Mouse (Mus musculus) neural tube, embryonic 11.5 days (tissue): ENCODE data around the gene Pqlc2. TPM values are rescaled to one million over a fixed set of nuclear protein-coding genes. Genes with fewer than 3 reads are reported as not detected.

Experiments
- ATAC-seq: fragments of 200-750 bp; cut with Nextera tagmentation; 2 replicates; pipeline ENCODE4 v1.8.0; 2017; ENCODE audit warnings: moderate number of reproducible peaks, mild to moderate bottlenecking, moderate TSS enrichment, moderate library complexity; ENCODE audit not compliant: insufficient read depth, low FRiP score, low TSS enrichment
- DNase-seq: peaks from one replicate; pipeline ENCODE4 v3.0.0-alpha.2; 2015; ENCODE audit warnings: low spot score
- H3K27ac ChIP-seq: fragments of 300-500 bp; sonication (generic); 2 replicates; pipeline ENCODE4 v1.5.1; 2014; ENCODE audit warnings: low read depth, mild to moderate bottlenecking, low read length
- H3K27me3 ChIP-seq: fragments of 300-500 bp; sonication (generic); 2 replicates; pipeline ENCODE4 v1.6.1; 2014; ENCODE audit warnings: mild to moderate bottlenecking, low read length, mixed read lengths; ENCODE audit not compliant: control insufficient read depth, insufficient read depth
- H3K36me3 ChIP-seq: fragments of 300-500 bp; sonication (generic); 2 replicates; pipeline ENCODE4 v1.6.1; 2014; ENCODE audit warnings: mild to moderate bottlenecking, low read length, moderate library complexity, mixed read lengths; ENCODE audit not compliant: control insufficient read depth, insufficient read depth
- H3K4me1 ChIP-seq: fragments of 300-500 bp; sonication (generic); 2 replicates; pipeline ENCODE4 v1.6.1; 2014; ENCODE audit warnings: low read length, mixed read lengths; ENCODE audit not compliant: control insufficient read depth, insufficient read depth
- H3K4me2 ChIP-seq: fragments of 300-500 bp; sonication (generic); 2 replicates; pipeline ENCODE4 v1.6.1; 2014; ENCODE audit warnings: low read depth, mild to moderate bottlenecking, moderate library complexity
- H3K4me3 ChIP-seq: fragments of 300-500 bp; sonication (generic); 2 replicates; pipeline ENCODE4 v1.5.1; 2014; ENCODE audit warnings: low read depth, low read length
- H3K9ac ChIP-seq: fragments of 300-500 bp; sonication (generic); 2 replicates; pipeline ENCODE4 v1.6.1; 2014; ENCODE audit warnings: mild to moderate bottlenecking, low read length
- H3K9me3 ChIP-seq: fragments of 300-500 bp; sonication (generic); 2 replicates; pipeline ENCODE4 v1.6.1; 2016; ENCODE audit warnings: low read length; ENCODE audit not compliant: control insufficient read depth
- WGBS: fragments of 180-500 bp; shearing (Covaris S2); extraction: QIAGEN DNeasy Blood & Tissue Kit; methylation state at CpG from one replicate; pipeline ENCODE4 v1.1.7; 2014; 5-methylcytosine and 5-hydroxymethylcytosine counted together
- polyA plus RNA-seq: library from polyadenylated mRNA; unstranded; fragments of >200 nt; fragmentation: Nextera tagmentation; extraction: Ambion mirVana; gene quantifications from 2 replicates; pipeline ENCODE4 v1.2.1, GENCODE M21; 2014

Pqlc2 gene
- 12.8 and 13.2 TPM in 2 replicates for polyA plus RNA-seq

- Histone ChIP-seq H3K27me3 (0 out of 2 replicates have a peak, but pooled peaks cover 2% of the 10 kb centered on the region), H3K36me3 (peaks cover 3% of the 10 kb centered on the region; the same call in 1 of the 2 replicates), H3K9ac (peak within 1 kb of the TSS; percentile 88), H3K4me1 (peaks cover 5% of the 10 kb centered on the region; the same call in 1 of the 2 replicates), H3K4me2 (peak within 1 kb of the TSS; percentile 98), H3K4me3 (peak within 1 kb of the TSS; percentile 85), H3K9me3 (no peaks in the 10 kb centered on the region), H3K27ac (no peak within 1 kb of the TSS)
- under 1% methylated on average over 61 of the region's 63 CpGs for WGBS
- ATAC-seq: peak; percentile 84
- DNase-seq: peak; percentile 97
Measured at GRCm38 (mm10) chr4:139310171-139310898, at the start of gene Pqlc2, which contains the start of gene Akr7a5. Pqlc2 (minus strand) TSS chr4:139310708. Akr7a5 (plus strand) TSS chr4:139310744.

DNA sequence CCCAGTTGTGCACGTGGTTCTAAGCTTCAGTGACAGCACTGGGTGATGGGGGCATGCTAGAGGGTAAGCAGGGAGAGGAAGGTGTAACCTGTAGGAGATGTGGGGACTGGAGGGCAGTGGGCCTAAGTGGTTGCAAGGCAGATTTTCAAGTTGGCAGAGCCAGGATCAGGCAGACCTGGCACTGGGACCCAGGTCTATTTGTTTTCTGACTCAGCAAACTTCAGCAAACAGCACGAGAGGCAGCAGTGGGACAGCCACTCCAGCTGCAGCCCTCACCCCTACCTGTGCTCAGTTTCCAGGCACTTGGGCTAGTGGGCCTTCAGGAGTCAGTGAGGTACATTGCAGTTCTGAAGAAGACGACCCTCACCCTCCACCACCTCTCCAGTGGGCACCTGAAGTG lies 46.7 kb upstream of the Pqlc2 start:
- Histone ChIP-seq H3K9ac (no peak overlapping the region), H3K27ac (no peak overlapping the region), H3K9me3 (no peaks in the 10 kb centered on the region), H3K4me2 (no peak overlapping the region), H3K36me3 (peaks cover 21% of the 10 kb centered on the region), H3K4me1 (peaks cover 5% of the 10 kb centered on the region; the same call in 1 of the 2 replicates), H3K27me3 (no peaks in the 10 kb centered on the region), H3K4me3 (no peak overlapping the region)
- ATAC-seq (no peak), DNase-seq (no peak)
- WGBS: 95% methylated on average over 3 of the region's 3 CpGs

DNA sequence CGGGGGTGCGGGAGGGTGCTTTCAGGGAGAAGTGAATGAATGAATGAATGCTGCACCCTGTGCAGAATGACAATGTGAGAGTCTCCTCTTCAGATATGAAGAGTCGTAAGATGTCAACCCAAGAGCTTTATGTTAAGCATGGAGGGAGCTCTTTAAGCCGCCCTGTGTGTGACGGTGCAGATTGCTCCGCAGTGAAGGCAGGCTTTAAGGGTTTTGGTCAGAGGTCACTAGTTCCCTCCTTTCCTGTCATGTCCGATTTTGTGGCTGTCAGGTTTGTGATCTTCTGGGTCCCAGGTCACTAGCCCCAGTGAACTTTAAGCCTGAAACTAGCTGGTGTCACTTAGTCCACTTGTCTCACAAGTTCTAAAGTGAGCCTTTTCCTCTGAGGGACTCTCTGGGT lies 42.3 kb upstream of the Pqlc2 start:
- peaks cover 17% of the 10 kb centered on the region for H3K4me1 ChIP-seq
- under 1% methylated on average over 7 of the region's 7 CpGs for WGBS
- H3K9ac ChIP-seq: peak overlapping the region; percentile 92
- H3K4me3 ChIP-seq: peak overlapping the region; percentile 76
- no peak for DNase-seq
- no peaks in the 10 kb centered on the region for H3K9me3 ChIP-seq
- H3K4me2 ChIP-seq: peak overlapping the region; percentile 97
- peak; percentile 45 for ATAC-seq
- no peaks in the 10 kb centered on the region for H3K27me3 ChIP-seq
- H3K27ac ChIP-seq: peak overlapping the region; percentile 97
- peaks cover 23% of the 10 kb centered on the region for H3K36me3 ChIP-seq

GRCm38 (mm10) chr4:139351931-139352711 lies 41.6 kb upstream of the Pqlc2 start, which contains the start of the genes Mrto4, Emc1 and Ubr4:
Mrto4 (minus strand) TSS chr4:139352576.
Emc1 (plus strand) TSS chr4:139352587.
Ubr4 (plus strand) TSS chr4:139352609.
- Histone ChIP-seq H3K4me2 (peak within 1 kb of the TSS; percentile 97), H3K9me3 (no peaks in the 10 kb centered on the region), H3K9ac (peak within 1 kb of the TSS; percentile 92), H3K36me3 (peaks cover 19% of the 10 kb centered on the region), H3K27ac (peak within 1 kb of the TSS; percentile 97), H3K4me3 (peak within 1 kb of the TSS; percentile 76), H3K27me3 (no peaks in the 10 kb centered on the region), H3K4me1 (peaks cover 17% of the 10 kb centered on the region)
- DNase-seq: peak; percentile 89
- WGBS: under 1% methylated on average over 61 of the region's 64 CpGs
- ATAC-seq: peak; percentile 92

GRCm38 (mm10) chr4:139345416-139346019 lies 35.0 kb upstream of the Pqlc2 start:
- no peak overlapping the region for H3K4me2 ChIP-seq
- no peak overlapping the region for H3K27ac ChIP-seq
- H3K9ac ChIP-seq: no peak overlapping the region
- H3K4me3 ChIP-seq: no peak overlapping the region
- H3K9me3 ChIP-seq: no peaks in the 10 kb centered on the region
- DNase-seq (no peak), ATAC-seq (no peak)
- H3K36me3 ChIP-seq: peaks cover 11% of the 10 kb centered on the region
- WGBS: 77% methylated on average over 23 of the region's 23 CpGs
- peaks cover 1% of the 10 kb centered on the region for H3K4me1 ChIP-seq
- no peaks in the 10 kb centered on the region for H3K27me3 ChIP-seq

DNA sequence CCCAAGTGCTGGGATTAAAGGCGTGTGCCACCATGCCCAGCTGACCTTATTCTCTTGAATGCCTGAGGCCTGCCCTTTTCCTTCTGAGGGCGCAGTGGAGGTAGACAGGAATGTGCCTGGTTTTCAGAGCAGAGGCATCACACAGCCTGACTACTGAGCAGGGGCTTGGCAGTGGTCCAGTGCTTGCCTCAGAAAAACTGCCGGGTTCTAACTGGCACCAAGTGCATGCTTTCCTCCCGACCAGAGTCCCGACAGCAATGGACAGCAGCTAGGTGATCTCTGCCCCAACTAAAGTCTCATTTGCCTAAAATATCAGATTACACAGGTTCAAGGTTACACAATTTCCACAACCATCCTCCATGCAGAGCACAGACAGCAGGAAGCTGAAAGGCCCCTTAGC lies 33.2 kb upstream of the Pqlc2 start:
- DNase-seq (no peak), ATAC-seq (no peak)
- no peak overlapping the region for H3K4me3 ChIP-seq
- H3K27me3 ChIP-seq: no peaks in the 10 kb centered on the region
- no peaks in the 10 kb centered on the region for H3K9me3 ChIP-seq
- WGBS: 86% methylated on average over 5 of the region's 5 CpGs
- H3K4me1 ChIP-seq: no peaks in the 10 kb centered on the region
- no peak overlapping the region for H3K9ac ChIP-seq
- no peak overlapping the region for H3K27ac ChIP-seq
- H3K4me2 ChIP-seq: no peak overlapping the region
- peaks cover 5% of the 10 kb centered on the region for H3K36me3 ChIP-seq

DNA sequence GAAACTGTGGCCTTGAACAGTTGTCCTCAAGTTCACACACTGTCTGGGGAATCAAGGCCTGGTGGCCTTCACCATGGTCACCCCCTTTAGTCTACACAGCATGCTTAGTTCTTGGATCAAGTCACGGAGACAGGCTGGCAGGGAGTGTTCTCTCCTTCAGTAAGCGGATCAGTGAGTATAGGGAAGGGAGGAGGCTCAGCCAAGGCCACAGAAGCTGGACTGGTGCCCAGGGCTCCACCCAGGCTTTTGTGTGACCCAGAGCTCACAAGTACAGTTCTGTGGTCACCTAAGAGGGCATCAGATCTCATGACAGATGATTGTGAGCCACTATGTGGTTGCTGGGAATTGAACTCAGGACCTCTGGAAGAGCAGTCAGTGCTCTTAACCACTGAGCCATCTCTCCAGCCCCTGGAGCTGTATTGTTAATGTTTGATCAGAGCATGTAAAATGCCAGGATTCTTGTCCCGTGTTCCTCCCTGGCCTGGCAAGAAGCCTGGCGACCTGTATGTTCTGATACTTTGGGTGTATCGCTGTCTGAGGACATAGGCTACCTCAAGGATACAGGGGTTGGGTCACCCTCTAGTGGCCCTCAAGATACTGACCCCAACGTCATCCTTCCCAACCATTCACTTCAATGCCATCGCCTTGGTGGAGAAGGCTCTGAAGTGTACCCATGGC lies 31.2 kb upstream of the Pqlc2 start:
- H3K4me1 ChIP-seq: no peaks in the 10 kb centered on the region
- no peaks in the 10 kb centered on the region for H3K27me3 ChIP-seq
- 86% methylated on average over 7 of the region's 7 CpGs for WGBS
- no peak overlapping the region for H3K9ac ChIP-seq
- H3K4me3 ChIP-seq: no peak overlapping the region
- no peak for DNase-seq
- no peak for ATAC-seq
- no peak overlapping the region for H3K27ac ChIP-seq
- H3K36me3 ChIP-seq: no peaks in the 10 kb centered on the region
- H3K4me2 ChIP-seq: no peak overlapping the region
- H3K9me3 ChIP-seq: no peaks in the 10 kb centered on the region

DNA sequence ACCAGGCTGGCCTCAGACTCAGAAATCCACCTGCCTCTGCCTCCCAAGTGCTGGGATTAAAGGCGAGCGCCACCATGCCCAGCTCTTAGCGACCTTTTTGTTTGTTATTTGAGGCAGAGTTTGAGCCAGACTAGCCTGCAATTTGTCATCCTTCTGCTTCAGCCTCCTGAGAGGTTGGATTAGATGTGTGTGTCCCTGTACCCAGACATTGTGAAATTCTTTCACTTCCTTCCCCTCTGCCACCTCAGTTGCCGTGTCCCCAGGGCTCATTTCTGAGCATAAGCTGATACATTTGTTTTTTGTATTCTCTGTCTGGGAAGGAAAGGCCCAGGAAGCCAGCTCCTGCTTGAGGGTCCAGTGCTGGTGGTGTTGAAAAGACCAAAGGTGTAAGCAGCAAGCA lies 30.3 kb upstream of the Pqlc2 start:
- H3K4me3 ChIP-seq: no peak overlapping the region
- no peak overlapping the region for H3K4me2 ChIP-seq
- no peaks in the 10 kb centered on the region for H3K36me3 ChIP-seq
- ATAC-seq (no peak), DNase-seq (no peak)
- WGBS: 84% methylated on average over 4 of the region's 4 CpGs
- H3K27me3 ChIP-seq: no peaks in the 10 kb centered on the region
- no peaks in the 10 kb centered on the region for H3K9me3 ChIP-seq
- no peak overlapping the region for H3K9ac ChIP-seq
- H3K4me1 ChIP-seq: no peaks in the 10 kb centered on the region
- H3K27ac ChIP-seq: no peak overlapping the region
